ENCODE assay signal across 19 mouse cellular contexts in genomic region chr3:129568506-129568905, GRCm38 (mm10). TPM values are rescaled to one million over a fixed set of nuclear protein-coding genes. Genes with fewer than 3 reads are reported as not detected.
DNase-seq lines count a peak whose midpoint lies in the region; ATAC-seq lines count a peak whose summit lies in the region.
"Had no signal": no experiment of that assay in that cellular context is flagged by ENCODE, and none has a peak within 500 bp of the region (broad histone marks: within the 10 kb centered on the region; RNA-seq: fewer than 3 reads in every experiment).

No protein-coding gene starts in this region.

- no peak for DNase-seq in heart, adult 9 months (ENCODE audit: low spot score in 2 of 2)
- DNase-seq in hindbrain, embryonic 14.5 days (ENCODE audit: low spot score) = no peak
- DNase-seq in intestine, embryonic 14.5 days (ENCODE audit: low spot score) = no peak
- DNase-seq: adrenal gland, postnatal 25 days; cerebellum, postnatal 10 days; embryo, embryonic 11 days; forebrain, postnatal 0 days; gastrocnemius, postnatal 10 days; kidney, postnatal 10 days; spleen, adult 18-20 months had no signal

- 42% methylated on average over 7 of the region's 7 CpGs for WGBS in heart, embryonic 11.5 days (ENCODE audit: insufficient replicate concordance)
- 54% methylated on average over 7 of the region's 7 CpGs for WGBS in hindbrain, embryonic 15.5 days
- WGBS in hindbrain, embryonic 14.5 days = 59% methylated on average over 7 of the region's 7 CpGs
- WGBS in intestine, embryonic 14.5 days = 35% methylated on average over 7 of the region's 7 CpGs
- 51% methylated on average over 7 of the region's 7 CpGs for WGBS in neural tube, embryonic 15.5 days

- no peak for ATAC-seq in heart, embryonic 11.5 days (replicated peaks; ENCODE audit: insufficient number of reproducible peaks, low FRiP score, low TSS enrichment)
- ATAC-seq in hindbrain, embryonic 15.5 days (ENCODE audit: low FRiP score, low read depth) = no peak
- no peak for ATAC-seq in hindbrain, embryonic 14.5 days (ENCODE audit: low FRiP score)
- no peak for ATAC-seq in intestine, embryonic 14.5 days (replicated peaks; ENCODE audit: low FRiP score, low TSS enrichment, low read depth)
- ATAC-seq in neural tube, embryonic 15.5 days (ENCODE audit: low FRiP score) = no peak
- ATAC-seq in megakaryocyte progenitor cell, adult 5-6 weeks (replicated peaks; ENCODE audit: poor library complexity) = no peak
- no peak for ATAC-seq in megakaryocyte, adult 5-6 weeks (ENCODE audit: poor library complexity, severe bottlenecking)
- ATAC-seq: activated CD4-positive, CD25-positive, alpha-beta regulatory T cell, adult 4 months; forebrain, postnatal 0 days had no signal

- peaks cover 17% of the 10 kb centered on the region for H3K4me1 ChIP-seq in heart, embryonic 11.5 days (ENCODE audit: control insufficient read depth, insufficient read depth, low read length)
- no peaks in the 10 kb centered on the region for H3K4me1 ChIP-seq in hindbrain, embryonic 15.5 days (replicated peaks)
- no peaks in the 10 kb centered on the region for H3K4me1 ChIP-seq in hindbrain, embryonic 14.5 days (replicated peaks; ENCODE audit: control insufficient read depth, insufficient read depth, low read length)
- H3K4me1 ChIP-seq in intestine, embryonic 14.5 days (replicated peaks; ENCODE audit: control insufficient read depth, insufficient read depth, low read length) = peaks cover 3% of the 10 kb centered on the region; the same call in 1 of the 2 replicates
- H3K4me1 ChIP-seq in neural tube, embryonic 15.5 days = peaks cover 15% of the 10 kb centered on the region

- H3K27ac ChIP-seq in heart, embryonic 11.5 days (ENCODE audit: low read depth, low read length) = peak overlapping the region; percentile 41
- H3K27ac ChIP-seq in hindbrain, embryonic 15.5 days (replicated peaks) = 0 out of 2 replicates have a peak overlapping the region, but pooled peaks have one; percentile 3
- H3K27ac ChIP-seq in hindbrain, embryonic 14.5 days = no peak overlapping the region
- peak overlapping the region; percentile 71 for H3K27ac ChIP-seq in intestine, embryonic 14.5 days (ENCODE audit: low read depth)
- H3K27ac ChIP-seq in neural tube, embryonic 15.5 days (replicated peaks) = peak overlapping the region; percentile 51
- H3K27ac ChIP-seq: liver, embryonic 14.5 days had no signal

- no peaks in the 10 kb centered on the region for H3K27me3 ChIP-seq in heart, embryonic 11.5 days (ENCODE audit: control insufficient read depth, insufficient read depth, low read length)
- no peaks in the 10 kb centered on the region for H3K27me3 ChIP-seq in hindbrain, embryonic 15.5 days
- H3K27me3 ChIP-seq in hindbrain, embryonic 14.5 days (ENCODE audit: control insufficient read depth, insufficient read depth, low read length) = no peaks in the 10 kb centered on the region
- no peaks in the 10 kb centered on the region for H3K27me3 ChIP-seq in intestine, embryonic 14.5 days (replicated peaks; ENCODE audit: control insufficient read depth, insufficient read depth, low read length)
- no peaks in the 10 kb centered on the region for H3K27me3 ChIP-seq in neural tube, embryonic 15.5 days (replicated peaks)
- H3K27me3 ChIP-seq: midbrain, embryonic 12.5 days had no signal

- no peaks in the 10 kb centered on the region for H3K9me3 ChIP-seq in heart, embryonic 11.5 days (replicated peaks; ENCODE audit: control insufficient read depth, low read length)
- H3K9me3 ChIP-seq in hindbrain, embryonic 15.5 days = no peaks in the 10 kb centered on the region
- no peaks in the 10 kb centered on the region for H3K9me3 ChIP-seq in hindbrain, embryonic 14.5 days (ENCODE audit: control insufficient read depth, low read length)
- no peaks in the 10 kb centered on the region for H3K9me3 ChIP-seq in intestine, embryonic 14.5 days (ENCODE audit: control insufficient read depth, low read length)
- H3K9me3 ChIP-seq in neural tube, embryonic 15.5 days (replicated peaks) = no peaks in the 10 kb centered on the region
- H3K9me3 ChIP-seq: midbrain, embryonic 12.5 days had no signal

- H3K4me2 ChIP-seq in heart, embryonic 11.5 days = no peak overlapping the region
- no peak overlapping the region for H3K4me2 ChIP-seq in hindbrain, embryonic 15.5 days
- H3K4me2 ChIP-seq in hindbrain, embryonic 14.5 days (replicated peaks) = no peak overlapping the region
- H3K4me2 ChIP-seq in intestine, embryonic 14.5 days (ENCODE audit: low read length) = no peak overlapping the region
- no peak overlapping the region for H3K4me2 ChIP-seq in neural tube, embryonic 15.5 days
- H3K4me2 ChIP-seq: midbrain, embryonic 12.5 days had no signal

- H3K4me3 ChIP-seq in heart, embryonic 11.5 days (ENCODE audit: low read depth, low read length) = no peak overlapping the region
- H3K4me3 ChIP-seq in hindbrain, embryonic 15.5 days = no peak overlapping the region
- no peak overlapping the region for H3K4me3 ChIP-seq in hindbrain, embryonic 14.5 days (replicated peaks; ENCODE audit: low read length)
- no peak overlapping the region for H3K4me3 ChIP-seq in intestine, embryonic 14.5 days (ENCODE audit: low read depth, low read length)
- no peak overlapping the region for H3K4me3 ChIP-seq in neural tube, embryonic 15.5 days (replicated peaks)
- H3K4me3 ChIP-seq: erythroblast, embryonic 14.5 days; midbrain, embryonic 12.5 days had no signal

- H3K36me3 ChIP-seq in heart, embryonic 11.5 days (ENCODE audit: control insufficient read depth, insufficient read depth, low read length) = no peaks in the 10 kb centered on the region
- peaks cover 8% of the 10 kb centered on the region; the same call in 1 of the 2 replicates for H3K36me3 ChIP-seq in hindbrain, embryonic 15.5 days
- 0 out of 2 replicates have a peak, but pooled peaks cover 4% of the 10 kb centered on the region for H3K36me3 ChIP-seq in hindbrain, embryonic 14.5 days (replicated peaks; ENCODE audit: control insufficient read depth, insufficient read depth)
- H3K36me3 ChIP-seq in intestine, embryonic 14.5 days (ENCODE audit: control insufficient read depth, insufficient read depth, low read length) = peaks cover 11% of the 10 kb centered on the region; the same call in 1 of the 2 replicates
- no peaks in the 10 kb centered on the region for H3K36me3 ChIP-seq in neural tube, embryonic 15.5 days

- H3K9ac ChIP-seq in heart, embryonic 11.5 days (ENCODE audit: low read depth, low read length) = no peak overlapping the region
- no peak overlapping the region for H3K9ac ChIP-seq in hindbrain, embryonic 15.5 days
- no peak overlapping the region for H3K9ac ChIP-seq in hindbrain, embryonic 14.5 days
- no peak overlapping the region for H3K9ac ChIP-seq in intestine, embryonic 14.5 days (ENCODE audit: low read length)
- H3K9ac ChIP-seq in neural tube, embryonic 15.5 days (replicated peaks) = no peak overlapping the region
- H3K9ac ChIP-seq: forebrain, postnatal 0 days; liver, embryonic 14.5 days; midbrain, embryonic 12.5 days had no signal

RNA-seq across cellular contexts. Expression of gene Elovl6, which starts 36.4 kb away (rescaled TPM):
- 20.9 and 22.8 TPM in 2 replicates for polyA plus RNA-seq in heart, embryonic 11.5 days (2014; fragmentation: Nextera tagmentation; extraction: Ambion mirVana)
- 41.6 and 42.9 TPM in 2 replicates for polyA plus RNA-seq in hindbrain, embryonic 15.5 days (2015; fragmentation: Nextera tagmentation; extraction: Ambion mirVana)
- polyA plus RNA-seq in hindbrain, embryonic 14.5 days (2014; fragmentation: Nextera tagmentation; extraction: Ambion mirVana) = 27.5 and 39.5 TPM in 2 replicates
- polyA plus RNA-seq in intestine, embryonic 14.5 days (2014; fragmentation: Nextera tagmentation; extraction: Ambion mirVana) = 53.4 and 54.3 TPM in 2 replicates
- polyA plus RNA-seq in neural tube, embryonic 15.5 days (2015; fragmentation: Nextera tagmentation; extraction: Ambion mirVana) = 41.6 and 43.7 TPM in 2 replicates
- total RNA-seq in megakaryocyte progenitor cell, adult 5-6 weeks (2015) = 16.2 and 22.7 TPM in 2 replicates
- 11.8 and 12.3 TPM in 2 replicates for total RNA-seq in megakaryocyte progenitor cell, adult 5-6 weeks (2017)
- total RNA-seq in megakaryocyte, adult 5-6 weeks (2015) = 11.8 and 13.7 TPM in 2 replicates
- total RNA-seq in megakaryocyte, adult 5-6 weeks (2017) = 9.5 and 10.6 TPM in 2 replicates
